In genomic region chr2:131486046-131486445, GRCm38 (mm10) we compare ENCODE assay signal across 25 mouse cellular contexts.
"Had no signal": no experiment of that assay in that cellular context is flagged by ENCODE, and none has a peak within 500 bp of the region (broad histone marks: within the 10 kb centered on the region; RNA-seq: fewer than 3 reads in every experiment).

No protein-coding gene starts in this region.

- H3K9me3 ChIP-seq: heart, embryonic 12.5 days; hindbrain, embryonic 10.5 days; hindbrain, embryonic 12.5 days; intestine, embryonic 15.5 days; limb, embryonic 13.5 days; limb, embryonic 15.5 days; liver, embryonic 12.5 days had no signal

- ATAC-seq: hindbrain, embryonic 16.5 days; inflammation-experienced regulatory T-cells, adult 6 months; intestine, embryonic 15.5 days; intestine, postnatal 0 days; liver, embryonic 12.5 days had no signal

- H3K4me3 ChIP-seq: gastrocnemius, adult 2 months; heart, adult 2 months; heart, embryonic 12.5 days; hindbrain, embryonic 10.5 days; hindbrain, embryonic 12.5 days; intestine, embryonic 15.5 days; layer of hippocampus, adult 2 months; left cerebral cortex, adult 2 months; limb, embryonic 13.5 days; limb, embryonic 15.5 days; liver, embryonic 12.5 days had no signal

- H3K9ac ChIP-seq: heart, embryonic 12.5 days; hindbrain, embryonic 12.5 days; hindbrain, embryonic 14.5 days; intestine, embryonic 15.5 days; limb, embryonic 13.5 days; limb, embryonic 15.5 days; liver, embryonic 12.5 days; liver, embryonic 14.5 days had no signal

- H3K36me3 ChIP-seq: heart, embryonic 12.5 days; hindbrain, embryonic 10.5 days; hindbrain, embryonic 12.5 days; intestine, embryonic 15.5 days; limb, embryonic 13.5 days; limb, embryonic 15.5 days; liver, embryonic 12.5 days had no signal

- H3K4me2 ChIP-seq: heart, embryonic 12.5 days; hindbrain, embryonic 12.5 days; hindbrain, embryonic 14.5 days; intestine, embryonic 15.5 days; limb, embryonic 13.5 days; limb, embryonic 15.5 days; liver, embryonic 12.5 days had no signal

- H3K27ac ChIP-seq: gastrocnemius, adult 2 months; heart, adult 2 months; hindbrain, embryonic 10.5 days; hindbrain, embryonic 12.5 days; hindbrain, embryonic 14.5 days; intestine, embryonic 15.5 days; layer of hippocampus, adult 2 months; left cerebral cortex, adult 2 months; limb, embryonic 13.5 days; limb, embryonic 15.5 days; liver, embryonic 12.5 days; liver, embryonic 14.5 days had no signal

- H3K4me1 ChIP-seq: heart, embryonic 12.5 days; hindbrain, embryonic 10.5 days; hindbrain, embryonic 12.5 days; intestine, embryonic 15.5 days had no signal

- DNase-seq: gastrocnemius, adult 2 months; gastrocnemius, postnatal 10 days; gastrocnemius, postnatal 25 days; heart, adult 2 months; heart, postnatal 10 days; heart, postnatal 4 days; kidney, adult 18-20 months; kidney, adult 8-10 months; kidney, postnatal 10 days; kidney, postnatal 25 days; kidney, postnatal 4 days had no signal

- H3K27me3 ChIP-seq: heart, embryonic 12.5 days; intestine, embryonic 15.5 days; limb, embryonic 13.5 days; limb, embryonic 15.5 days had no signal
